Mouse (Mus musculus) spleen, adult 2 months (tissue): Measurements from ENCODE around the gene Mrgpre.

Experiments used
- CTCF ChIP-seq: fragments of 200-500 bp; IDR thresholded peaks from 2 replicates; pipeline ENCODE4 v1.5.1; 2011; ENCODE audit warnings: mild to moderate bottlenecking, inconsistent platforms; ENCODE audit not compliant: insufficient read depth, insufficient read length, insufficient replicate concordance; ENCODE audit errors: extremely low read depth
- POLR2A ChIP-seq: fragments of 200-500 bp; IDR thresholded peaks from 2 replicates; pipeline ENCODE4 v1.6.1; 2011; ENCODE audit warnings: low read depth, low read length, inconsistent platforms

- TF ChIP-seq CTCF (no peak), POLR2A (no peak)
These were observed 16.0 kb downstream of the Mrgpre start for GRCm38 (mm10) chr7:143768267-143768666.
